Mouse (Mus musculus) urinary bladder, adult 18-20 months (tissue): ENCODE data around the gene Olfr986.

Source experiments
- DNase-seq, 2 experiments: peaks; one replicate each; pipeline ENCODE4 v3.0.0; 2022; ENCODE audit warnings: low spot score in 2 of 2, mixed read lengths in 2 of 2

Olfr986 gene

DNA sequence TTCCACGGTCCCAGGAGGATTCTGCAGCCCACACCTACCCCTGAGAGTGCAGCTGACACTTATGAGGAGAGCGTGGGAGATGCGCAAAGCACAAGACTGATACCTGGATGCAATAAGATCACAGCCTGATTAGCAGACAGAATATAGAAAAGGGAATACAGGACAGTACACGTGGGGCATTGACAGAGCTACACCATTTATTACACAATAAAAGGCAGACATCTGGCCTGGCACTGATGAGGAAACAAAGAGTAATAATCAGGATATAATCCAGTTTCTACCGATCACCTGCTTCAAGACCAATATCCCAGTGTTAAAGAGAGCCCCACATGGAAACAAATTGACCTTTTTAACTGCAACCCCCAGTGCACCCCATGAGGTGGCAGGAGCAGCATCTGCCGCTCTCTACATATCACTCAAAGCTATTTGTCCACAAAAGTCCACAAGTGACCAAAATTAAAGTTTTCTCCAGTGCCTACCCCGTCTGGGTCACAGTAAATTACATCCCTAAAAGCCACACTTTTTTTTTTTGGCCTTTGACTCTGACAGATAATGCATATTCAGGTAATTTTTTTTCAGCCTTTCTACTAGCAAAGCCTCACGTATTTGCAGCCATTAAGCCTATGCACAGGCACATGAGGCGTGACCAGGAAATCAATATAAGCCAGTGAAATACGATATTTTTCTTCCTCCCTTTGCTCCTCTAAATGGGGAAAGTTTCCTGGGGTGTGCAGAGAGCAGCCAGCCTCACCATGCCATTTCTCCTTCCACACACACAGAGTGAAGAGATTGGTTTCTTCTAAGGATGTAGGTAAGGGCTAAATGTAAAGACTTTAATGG lies 53.7 kb downstream of the Olfr986 start:
- DNase-seq = no peak

DNA sequence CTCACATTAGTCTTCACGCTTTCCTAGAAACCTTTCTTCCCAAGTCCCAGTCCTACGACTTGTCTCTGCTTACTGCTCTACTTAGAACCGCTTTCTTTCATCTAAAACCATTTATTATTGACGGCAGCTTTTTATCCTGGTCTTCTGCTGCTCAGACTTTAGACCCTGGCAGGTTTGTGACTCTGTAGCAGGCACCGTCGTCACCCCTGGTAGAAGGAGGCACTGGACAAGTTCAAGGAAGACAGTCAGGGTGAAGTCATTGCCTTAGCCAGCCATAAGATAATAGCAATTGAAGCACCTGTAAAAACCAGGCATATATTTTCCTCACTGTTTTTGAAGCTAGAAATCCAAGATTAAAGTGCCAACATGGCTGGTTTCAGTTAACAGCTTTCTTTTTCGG lies 54.5 kb downstream of the Olfr986 start:
- no peak for DNase-seq
